Mouse (Mus musculus) lung, adult 18-20 months (tissue): ENCODE results near the gene Gm10057.
"Not testable (repeated sequence)": the region's sequence is repeated elsewhere in the genome, so short reads cannot be mapped to it uniquely, and the experiment has no call there.

Source experiments
- DNase-seq, 2 experiments: peaks; one replicate each; pipeline ENCODE4 v3.0.0; 2022; ENCODE audit warnings: mixed read lengths in 2 of 2

Gene Gm10057

GRCm38 (mm10) chrX:154054939-154055338 is at the start of gene Gm10057:
Gene Gm10057 (minus strand): TSS chrX:154055039.
- DNase-seq = not testable (repeated sequence)

DNA sequence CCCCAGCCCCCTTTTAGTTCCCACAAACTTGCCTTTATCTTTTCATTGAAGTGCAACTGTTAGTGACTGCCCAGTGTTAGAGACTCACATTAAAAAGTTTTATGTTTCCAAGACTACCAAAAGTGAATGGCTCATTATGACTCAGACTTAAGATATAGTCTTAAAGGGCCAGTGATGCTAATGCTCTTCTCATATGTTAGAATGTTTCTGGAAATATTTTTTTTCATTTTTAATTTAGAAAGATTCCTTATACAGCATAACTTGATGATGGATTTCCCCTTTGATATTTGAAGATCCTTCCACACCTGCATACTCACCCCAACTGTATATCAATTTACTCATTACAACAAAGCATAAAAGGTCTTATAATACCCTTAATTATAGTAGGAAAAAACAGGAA is 21.1 kb downstream of the Gm10057 start, which contains the start of gene 4921511M17Rik:
Gene 4921511M17Rik, minus strand, starts transcription at position 101 of the 400 bp plus-strand sequence.
- DNase-seq = not testable (repeated sequence)

DNA sequence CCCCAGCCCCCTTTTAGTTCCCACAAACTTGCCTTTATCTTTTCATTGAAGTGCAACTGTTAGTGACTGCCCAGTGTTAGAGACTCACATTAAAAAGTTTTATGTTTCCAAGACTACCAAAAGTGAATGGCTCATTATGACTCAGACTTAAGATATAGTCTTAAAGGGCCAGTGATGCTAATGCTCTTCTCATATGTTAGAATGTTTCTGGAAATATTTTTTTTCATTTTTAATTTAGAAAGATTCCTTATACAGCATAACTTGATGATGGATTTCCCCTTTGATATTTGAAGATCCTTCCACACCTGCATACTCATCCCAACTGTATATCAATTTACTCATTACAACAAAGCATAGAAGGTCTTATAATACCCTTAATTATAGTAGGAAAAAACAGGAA is 42.3 kb downstream of the Gm10057 start, which contains the start of gene Samt1:
Gene Samt1, minus strand, starts transcription at position 101 of the 400 bp plus-strand sequence.
- not testable (repeated sequence) for DNase-seq
